Mouse (Mus musculus) spleen, adult 18-20 months (tissue): Measurements from ENCODE around the gene 4932438A13Rik.

Experiments used
- DNase-seq, 2 experiments: peaks; one replicate each; pipeline ENCODE4 v3.0.0; 2022; ENCODE audit warnings: mixed read lengths in 2 of 2

Gene 4932438A13Rik

DNA sequence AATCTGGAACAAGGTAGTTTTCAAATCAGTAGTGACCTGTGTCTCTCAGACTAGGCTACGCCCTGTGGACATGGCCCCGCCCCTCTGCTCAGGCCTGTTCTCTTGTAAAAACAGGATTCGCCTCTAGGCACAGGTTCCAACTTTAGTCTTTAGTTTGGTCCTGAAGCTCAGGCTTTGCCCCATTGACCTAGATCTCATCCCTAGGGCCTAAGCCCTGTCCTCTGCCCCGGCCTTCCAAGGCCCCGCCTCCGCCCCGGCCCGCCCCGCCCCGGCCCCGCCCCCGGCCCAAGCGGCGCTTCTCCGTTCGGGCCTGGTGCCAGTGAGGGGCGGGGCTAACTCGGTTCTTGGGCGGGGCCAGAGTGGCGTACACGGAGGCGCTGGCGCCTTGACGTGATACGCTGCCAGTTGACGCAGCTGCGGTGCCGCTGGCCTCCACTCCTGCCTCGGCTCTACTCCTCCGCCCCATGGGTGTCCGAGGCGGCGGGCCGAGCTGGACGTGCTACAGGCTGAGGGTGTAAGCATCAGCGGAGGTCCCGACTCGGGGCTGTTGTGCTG lies at the start of gene 4932438A13Rik:
4932438A13Rik (plus strand) TSS at position 384 of the 555 bp plus-strand sequence.
- DNase-seq: peak; percentile 96 to 100

DNA sequence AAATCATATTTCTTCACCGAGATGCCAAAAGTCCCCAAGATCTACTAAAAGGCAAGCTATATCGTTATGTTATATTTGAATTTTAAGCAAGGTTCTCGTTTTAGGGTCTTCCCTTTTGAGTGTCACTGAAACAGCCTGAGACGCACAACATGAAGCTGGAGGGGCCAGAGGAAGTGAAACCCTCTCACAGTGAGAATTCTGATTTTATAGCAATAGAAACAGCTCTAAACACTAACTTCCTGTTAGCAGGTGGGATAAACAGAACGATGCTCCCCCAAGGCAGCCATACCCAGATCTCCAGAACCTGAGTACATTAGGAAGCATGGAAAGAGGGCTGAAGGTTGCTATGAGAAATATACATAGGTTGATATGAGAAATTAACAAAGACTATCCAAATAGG lies 46.3 kb upstream of the 4932438A13Rik start:
- DNase-seq: no peak

DNA sequence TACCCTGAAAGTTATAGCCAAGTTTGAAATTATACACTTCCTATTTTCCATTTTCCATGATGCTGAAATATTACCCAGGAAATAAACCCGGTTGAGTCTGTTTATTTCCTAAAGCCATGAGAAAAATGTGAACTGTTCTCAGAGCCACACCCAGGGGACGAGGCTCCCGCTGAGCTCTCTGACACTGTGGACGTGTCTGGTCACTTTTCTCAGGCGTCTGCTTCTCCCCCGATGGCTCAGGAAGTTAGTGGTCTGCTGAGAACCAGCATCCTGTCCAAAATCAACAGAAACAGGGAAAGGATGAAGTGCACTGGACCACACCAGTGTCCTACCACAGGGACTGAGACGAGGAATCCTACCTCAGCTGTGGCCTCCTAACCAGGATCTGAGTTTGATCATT lies 43.5 kb upstream of the 4932438A13Rik start:
- no peak for DNase-seq

DNA sequence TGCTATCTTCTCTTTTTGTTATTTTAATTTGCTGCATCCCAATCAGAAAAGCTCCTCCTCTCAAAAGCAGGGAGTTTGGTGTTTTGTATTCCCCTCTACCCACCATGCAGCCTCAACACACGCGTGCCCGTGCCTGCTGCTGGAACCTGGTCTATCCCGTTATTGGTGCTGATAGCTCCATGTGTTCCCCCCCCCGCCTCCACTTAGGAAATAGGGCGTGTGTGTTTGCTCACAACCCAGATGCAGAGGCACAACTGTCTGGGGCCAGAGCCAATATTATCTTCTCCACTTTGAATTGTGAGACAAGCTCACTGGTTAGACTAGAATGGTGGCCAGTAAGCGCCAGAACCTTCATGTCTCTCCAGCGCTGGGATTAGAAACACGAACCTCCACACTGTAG lies 41.9 kb upstream of the 4932438A13Rik start:
- no peak for DNase-seq

DNA sequence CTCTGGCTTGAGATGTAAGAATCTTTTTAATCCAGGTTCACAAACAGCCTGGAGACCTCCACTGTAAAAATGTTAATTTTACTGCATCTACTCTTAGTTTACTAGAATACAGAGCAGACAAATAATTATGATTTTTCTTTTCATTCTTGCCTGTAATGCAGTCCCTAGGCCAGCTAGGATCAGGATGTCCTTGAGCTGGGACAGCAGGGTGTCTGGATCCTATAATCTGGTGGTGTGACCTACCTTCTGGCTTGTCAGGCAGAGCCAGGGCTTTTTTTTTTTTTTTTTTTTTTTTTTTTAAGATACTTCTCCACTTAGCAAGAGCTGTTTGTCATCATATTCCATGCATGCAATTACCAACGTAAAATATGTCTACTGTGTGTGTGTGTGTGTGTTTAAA lies 37.8 kb upstream of the 4932438A13Rik start:
- DNase-seq: no peak

DNA sequence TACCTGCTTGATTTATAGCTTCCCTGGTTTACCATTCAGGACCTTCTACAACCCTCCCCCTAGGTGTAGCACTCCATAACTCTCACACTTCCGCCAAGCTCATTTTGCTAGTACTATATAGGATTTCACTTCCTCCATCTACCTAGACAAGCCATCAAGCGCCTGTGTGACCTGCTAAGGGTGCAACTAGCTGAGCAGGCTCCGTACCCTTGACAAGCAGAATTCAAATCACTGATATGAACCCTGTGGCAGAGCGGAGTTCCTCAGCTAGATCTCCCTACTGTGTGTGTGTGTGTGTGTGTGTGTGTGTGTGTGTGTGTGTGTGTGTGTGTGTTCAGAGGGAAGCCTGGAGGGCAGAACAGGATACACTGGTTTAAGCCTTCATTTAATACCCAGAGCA lies 37.4 kb upstream of the 4932438A13Rik start:
- no peak for DNase-seq

DNA sequence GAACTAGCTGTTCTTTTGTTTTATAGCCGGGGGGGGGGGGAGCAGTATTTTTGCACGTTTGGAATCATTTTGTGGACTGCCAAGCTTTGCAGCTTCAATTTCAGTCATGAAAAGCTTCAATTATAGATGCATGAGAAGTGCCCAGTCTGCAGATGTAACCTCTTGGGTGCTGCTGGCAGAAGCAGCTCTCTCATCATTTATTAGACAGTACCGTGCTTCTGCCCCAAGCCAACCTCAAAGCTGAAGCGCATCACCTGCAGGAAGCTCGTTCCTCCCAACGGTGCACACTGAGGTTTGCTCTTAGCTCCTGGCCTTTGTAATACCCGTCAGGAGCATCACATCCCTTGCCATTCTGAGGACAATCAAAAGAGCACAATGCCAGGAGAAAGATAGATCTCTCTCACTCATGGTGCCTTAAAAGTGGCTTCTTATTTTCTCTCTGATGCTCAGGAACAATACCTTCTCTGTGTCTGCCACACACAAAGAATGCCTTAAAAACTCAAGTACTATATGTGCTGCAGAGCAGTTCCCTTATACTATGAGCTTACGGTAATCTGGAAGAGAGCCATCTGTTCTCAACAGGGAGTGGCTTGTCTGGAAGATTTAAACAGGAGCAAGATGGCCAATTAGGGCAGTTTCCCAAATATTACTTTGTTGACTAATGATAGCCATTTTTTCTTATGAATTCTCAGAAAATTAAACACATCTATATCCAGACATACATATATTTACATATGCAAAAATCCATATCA lies 35.5 kb upstream of the 4932438A13Rik start:
- DNase-seq: no peak

DNA sequence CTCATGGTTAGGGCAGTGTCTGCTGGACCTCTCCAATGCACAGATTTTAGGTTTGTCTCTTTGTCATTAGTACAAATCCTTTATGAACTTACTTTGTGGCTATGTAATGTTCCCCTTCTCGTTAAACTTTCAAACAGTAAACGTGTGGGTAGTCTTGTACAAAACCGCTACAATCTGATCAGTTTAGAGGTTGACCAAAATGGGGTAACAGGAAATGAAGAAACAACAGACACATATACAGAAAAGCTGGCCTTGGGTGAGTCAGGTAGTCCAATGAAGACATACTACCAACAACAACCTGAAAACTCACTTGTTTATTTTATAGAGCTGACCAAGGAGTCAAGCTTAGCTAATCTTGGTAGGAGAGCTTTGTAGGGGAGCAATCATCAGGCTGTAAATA lies 32.7 kb upstream of the 4932438A13Rik start:
- no peak for DNase-seq

DNA sequence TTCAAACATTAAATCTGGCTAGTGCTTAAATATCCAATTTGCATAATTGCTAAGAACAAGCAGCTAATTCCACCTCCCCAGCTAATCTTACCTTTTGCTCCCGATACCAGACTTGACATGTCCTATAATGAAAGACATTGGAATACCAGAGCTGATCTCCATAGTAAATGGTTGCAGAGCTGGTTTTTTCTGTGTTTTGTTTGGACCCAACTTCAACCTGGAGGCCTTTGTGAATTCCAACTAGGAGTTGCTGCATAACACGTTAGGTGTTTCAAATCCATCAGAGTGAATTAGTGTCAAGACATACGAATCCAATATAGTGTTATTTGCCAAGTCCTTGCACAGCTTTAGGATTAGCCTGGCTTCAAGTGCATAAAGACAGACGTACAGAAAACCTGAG lies 28.5 kb upstream of the 4932438A13Rik start:
- no peak for DNase-seq

DNA sequence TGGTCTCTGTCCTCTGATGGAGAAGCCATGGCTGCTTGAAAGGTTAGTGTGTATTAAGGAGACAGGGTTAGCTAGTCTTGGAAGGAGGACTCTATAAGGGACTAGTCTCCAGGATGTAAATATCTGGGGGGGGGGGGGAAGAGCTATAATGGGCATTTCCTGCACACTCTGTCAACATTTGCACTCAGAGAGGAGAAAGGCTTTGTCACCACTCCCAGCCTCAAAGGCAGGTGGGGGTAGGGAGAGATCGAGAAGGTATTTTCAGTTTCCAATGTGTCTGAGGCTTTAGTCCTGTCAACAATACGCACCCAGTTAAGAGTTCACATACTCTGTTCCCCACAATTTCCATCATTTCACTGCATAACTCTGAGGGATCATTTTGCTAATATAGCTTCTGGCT lies 28.1 kb upstream of the 4932438A13Rik start:
- DNase-seq: no peak

DNA sequence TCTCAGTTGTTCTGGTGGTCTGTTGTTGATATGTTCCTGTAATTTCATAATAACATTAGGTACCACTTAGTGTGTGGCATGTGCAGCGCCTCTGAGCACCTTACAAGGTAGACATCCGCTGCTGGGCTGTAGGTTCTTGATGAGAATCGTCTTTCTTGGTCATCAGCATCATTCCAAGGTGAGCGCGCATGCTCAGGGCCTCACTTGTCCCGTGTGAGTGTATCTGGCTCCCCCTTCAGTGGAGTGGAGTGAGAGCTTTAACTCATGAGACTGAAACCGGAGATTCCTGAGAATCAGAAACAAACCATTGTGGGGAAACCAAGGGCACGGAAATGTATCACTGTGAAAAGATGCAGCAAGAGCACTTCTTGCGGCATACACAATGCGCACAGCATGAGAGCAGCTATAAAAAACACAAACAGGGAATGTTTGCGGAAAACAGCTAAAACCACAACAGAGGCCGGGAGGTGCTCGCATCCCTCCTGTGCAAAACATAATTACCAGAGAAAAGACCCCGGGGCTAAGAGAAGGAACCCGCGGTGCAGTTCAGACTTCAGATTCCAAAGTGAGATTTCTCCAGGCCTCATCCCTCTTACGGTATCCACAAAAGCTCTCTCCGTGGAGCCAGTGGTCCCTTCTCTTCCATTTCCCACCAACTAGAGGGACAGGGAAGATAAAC lies 27.2 kb upstream of the 4932438A13Rik start:
- DNase-seq: no peak

DNA sequence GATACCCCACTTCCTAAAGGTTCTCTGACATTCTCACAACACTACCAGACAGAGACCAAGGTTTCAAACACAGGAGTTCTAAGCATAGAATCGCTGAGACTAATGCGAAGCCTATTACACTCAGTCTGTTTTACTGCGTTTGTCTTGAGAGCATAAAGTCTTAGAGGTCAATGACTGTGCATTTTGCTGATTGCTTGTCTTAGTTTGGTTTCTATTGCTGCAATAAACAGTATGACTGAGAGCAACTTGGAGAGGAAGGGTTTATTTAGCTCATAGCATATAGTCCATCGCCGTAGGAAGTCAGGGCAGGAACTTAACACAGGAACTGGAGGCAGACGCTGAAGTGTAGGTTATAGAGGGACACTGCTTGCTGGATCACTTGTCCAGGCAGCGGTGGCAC lies 26.1 kb upstream of the 4932438A13Rik start:
- no peak for DNase-seq

DNA sequence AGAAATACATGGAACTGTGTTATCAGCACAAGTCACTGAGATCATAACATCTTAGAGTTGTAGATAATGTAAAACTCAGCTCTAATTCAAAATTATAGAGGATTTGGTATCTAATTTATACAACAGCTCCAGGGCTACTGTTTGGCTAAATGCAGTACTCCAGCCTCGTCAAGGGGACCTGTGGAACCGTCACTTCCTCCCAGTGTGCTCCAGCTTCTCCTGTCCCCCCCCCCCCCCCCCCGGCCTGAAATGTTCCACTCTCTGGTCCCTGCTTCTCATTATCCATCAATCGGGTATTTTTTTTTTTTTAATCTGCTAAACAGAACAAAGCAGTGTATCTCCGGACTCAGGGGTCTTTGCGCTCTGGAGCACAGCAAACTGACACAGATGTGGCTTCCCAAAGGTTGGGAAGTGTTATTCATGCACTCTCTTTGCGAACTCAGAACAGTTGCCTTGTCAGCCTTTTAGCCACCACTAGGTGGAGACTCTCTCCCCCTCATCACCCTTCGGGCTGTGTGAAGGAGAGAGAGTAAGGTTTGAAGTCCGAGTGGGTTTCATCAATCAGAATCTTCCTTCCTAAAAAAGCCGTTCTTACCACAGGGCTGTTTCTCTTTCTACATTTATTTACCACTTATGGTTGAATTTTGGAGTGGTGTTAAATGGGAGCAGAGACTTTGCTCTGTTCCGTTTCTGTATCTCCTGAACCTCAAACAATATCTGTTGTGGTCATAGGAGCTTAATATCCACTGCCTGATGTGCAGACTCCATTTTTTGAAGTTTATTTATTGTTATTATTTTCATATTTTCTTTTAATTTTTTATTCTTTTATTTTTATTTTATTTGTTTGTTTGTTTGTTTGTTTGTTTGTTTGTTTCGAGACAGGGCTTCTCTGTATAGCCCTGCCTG lies 22.0 kb upstream of the 4932438A13Rik start:
- DNase-seq: peak; percentile 31 to 66

DNA sequence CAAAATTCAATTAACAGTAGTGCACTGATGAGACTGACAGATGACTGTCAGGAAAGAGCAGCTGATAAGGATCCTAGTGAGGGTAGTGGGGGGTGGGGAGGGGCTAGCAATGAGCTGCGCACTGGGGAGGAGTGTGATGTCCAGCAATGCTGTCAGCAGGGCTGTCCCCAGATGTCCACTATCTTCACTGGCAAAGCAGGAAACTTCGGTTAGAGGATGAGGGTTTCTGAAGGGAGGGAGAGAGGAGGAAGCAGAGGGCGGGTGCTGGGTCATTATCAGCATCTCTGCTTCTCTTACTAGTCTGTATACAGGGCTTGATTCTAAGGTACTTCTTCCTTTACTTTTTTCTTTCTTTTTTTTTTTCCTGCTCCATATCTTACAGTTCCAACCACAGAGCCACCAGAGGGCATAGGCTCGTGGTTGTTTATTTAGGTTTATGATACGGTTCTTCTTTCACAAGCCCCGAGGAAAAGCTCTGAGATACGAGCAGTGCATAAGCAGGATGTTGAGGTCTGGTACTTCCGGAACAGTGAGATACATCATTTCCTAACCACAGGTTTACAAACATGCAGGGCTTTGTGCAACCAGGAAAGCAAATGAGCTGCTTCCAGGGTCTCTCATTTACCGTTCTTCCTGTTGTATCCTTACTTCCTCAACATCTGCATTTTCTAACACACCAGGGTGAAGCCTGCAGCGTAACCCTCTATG lies 9.0 kb upstream of the 4932438A13Rik start:
- peak in 1 of 2 experiments; percentile 15 for DNase-seq

DNA sequence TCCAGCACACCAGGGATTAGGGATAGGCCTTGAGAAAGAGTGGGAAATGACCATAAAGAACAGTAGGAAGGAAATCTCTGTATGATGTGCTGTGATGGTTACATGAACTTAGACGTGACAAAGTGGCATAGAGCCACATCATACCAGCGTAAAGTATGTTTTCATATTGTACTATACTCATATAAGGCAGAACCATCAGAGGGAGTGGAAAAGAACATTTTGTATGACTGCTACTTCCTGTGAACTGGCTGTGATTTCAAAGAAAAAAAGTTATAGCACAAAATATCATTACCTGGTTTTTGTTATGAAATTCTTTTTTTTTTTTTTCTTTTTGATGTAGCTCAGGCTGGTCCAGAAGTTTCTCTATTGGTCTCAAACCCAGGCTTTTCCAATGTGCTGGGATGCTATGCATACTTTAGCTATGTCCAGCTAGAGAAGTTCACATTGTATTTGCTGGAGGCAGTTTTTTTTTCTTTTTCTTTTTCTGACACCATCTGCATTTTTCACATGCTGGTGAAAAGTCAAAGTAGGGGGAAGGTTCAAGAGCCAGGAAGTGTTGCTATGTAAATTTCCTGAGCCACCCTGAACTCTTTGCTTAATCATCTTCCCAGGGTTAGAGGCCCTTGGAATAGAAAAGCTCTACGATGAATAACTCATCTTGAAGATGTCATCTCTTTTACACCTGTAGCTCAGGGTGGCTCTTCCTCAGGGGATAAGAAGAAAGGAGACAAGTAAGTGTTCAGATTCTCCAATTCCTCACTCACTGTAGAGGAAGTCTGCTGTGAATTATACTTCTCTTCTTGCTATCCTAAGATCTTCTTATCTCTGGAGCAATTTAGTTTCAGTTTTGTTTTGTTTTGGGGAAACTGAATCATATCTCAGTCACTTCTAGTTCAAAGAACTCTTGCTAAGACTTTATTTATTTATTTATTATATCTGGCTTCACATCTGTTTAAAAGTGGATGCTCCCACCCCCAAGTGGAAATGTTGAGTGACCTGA lies 1.2 kb upstream of the 4932438A13Rik start:
- DNase-seq: no peak

DNA sequence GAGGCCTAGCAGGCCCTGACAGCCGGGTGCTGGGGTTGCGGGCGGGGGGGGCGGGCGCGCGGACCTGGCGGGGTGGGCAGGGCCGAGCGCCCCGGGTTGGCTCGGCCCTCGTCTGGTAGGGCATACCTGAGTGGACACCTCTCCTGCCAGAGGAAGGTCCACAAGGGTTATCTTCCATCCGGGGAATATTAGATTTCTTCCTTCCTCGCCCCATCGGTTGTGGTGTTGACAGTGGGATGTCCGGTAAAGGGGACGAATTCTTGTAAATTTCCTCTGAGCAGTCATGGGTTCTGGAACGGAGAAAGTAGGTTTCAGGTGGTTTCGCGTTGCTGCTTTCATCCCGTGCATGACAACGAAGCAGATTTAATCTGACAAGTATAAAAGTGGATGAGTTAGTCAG lies 523 bp downstream of the 4932438A13Rik start:
- DNase-seq: no peak

DNA sequence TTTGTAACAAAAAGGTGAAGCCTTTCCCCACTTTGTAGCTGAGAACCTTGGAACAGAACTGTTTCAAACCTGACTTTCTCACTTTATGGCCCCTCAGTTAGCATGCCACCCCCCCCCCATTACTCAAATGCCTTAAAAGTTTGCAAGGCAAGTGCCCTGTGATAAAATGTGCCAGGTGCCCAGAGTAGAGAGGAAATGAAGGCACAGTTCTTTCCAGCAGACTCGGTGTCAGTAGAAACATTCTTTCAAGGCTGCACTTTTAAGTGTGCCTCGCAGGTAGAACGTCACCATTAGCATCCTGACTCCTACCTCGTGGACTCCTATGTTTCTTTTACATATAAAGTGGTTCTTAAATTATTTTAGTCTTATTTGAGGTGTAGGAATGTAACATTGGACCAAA lies 977 bp downstream of the 4932438A13Rik start:
- DNase-seq: no peak

DNA sequence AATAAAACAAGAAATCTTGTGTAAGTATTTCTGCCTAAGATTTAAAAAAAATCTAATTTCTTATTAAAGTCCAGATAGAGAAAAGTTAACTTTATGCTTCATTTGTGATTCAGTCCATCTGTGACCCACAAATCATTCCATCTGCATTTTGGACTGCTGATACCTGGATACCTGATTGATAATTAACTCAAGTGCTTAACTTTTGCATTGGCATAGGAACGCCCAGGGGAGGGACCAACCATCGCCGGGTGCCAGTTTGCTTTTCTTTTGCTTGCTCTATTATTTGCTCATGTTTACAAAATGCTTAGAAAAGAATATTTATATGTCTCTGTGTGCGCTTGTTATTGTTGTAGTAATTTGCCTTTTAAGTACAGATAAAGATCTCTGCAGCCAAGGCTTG lies 1.6 kb downstream of the 4932438A13Rik start:
- DNase-seq: no peak

DNA sequence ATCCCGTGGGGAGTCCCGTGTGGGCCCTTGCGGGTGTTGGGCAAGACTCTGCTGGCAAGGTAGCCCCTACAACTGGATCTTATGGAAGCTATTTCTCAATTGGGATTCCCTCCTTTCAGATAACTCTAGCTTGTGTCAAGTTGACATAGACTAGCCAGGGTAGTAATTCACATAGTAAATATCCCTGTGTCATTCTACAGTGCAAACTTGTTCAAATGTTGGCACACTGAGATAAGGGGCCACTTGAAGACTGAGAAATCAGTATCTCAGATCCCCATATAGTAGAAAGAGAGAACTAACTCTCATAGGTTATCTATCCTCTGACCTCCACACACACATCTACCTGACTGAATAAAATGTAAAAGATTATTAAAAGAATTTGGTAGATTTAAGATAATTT lies 42.5 kb downstream of the 4932438A13Rik start:
- no peak for DNase-seq

DNA sequence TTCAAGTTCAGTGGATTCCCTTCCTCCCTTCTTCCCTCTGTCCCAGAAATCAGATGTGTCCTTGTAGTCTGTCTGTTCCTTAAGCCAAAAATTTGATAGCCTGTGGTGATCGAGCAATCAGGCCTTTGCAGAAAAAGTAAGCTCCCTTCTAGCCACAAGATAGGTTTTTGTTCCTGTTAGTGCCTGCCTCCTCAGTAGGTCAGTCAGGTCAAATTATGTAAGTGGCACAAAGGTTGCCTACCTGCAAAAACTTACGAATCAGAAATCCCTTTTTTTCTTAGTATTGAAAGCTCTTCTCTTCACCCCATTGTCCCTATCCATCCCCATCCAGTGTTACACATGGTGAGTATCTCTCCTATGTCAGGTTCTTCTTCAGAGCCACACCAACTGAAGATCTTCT lies 54.9 kb downstream of the 4932438A13Rik start:
- no peak for DNase-seq

DNA sequence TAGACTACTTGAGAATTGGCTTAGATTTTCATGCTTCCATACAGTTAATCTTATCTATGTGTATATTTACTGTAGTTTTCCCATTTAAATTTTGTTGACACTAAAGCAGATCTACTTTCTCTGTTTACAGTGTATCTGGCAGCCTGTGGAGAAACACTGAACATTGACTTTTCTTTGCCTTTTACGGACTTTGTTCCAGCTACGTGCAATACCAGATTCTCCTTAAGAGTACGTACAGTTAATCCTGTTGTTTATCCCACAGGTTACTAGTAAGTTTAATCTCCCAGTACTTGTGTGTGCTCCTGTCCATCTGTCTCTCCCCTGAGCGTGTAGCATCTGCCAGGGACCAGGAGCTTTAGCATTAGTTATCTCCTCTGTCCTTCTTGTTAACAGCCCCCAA lies 55.4 kb downstream of the 4932438A13Rik start:
- no peak for DNase-seq
